Mouse (Mus musculus) heart, postnatal 0 days (tissue): ENCODE results near the gene Gatm.

Source experiments
- CTCF ChIP-seq: IDR thresholded peaks from 2 replicates; pipeline ENCODE4 v1.5.1; 2016; ENCODE audit warnings: antibody characterized with exemption, control low read depth, low read depth
- EP300 ChIP-seq: IDR thresholded peaks from 2 replicates; pipeline ENCODE4 v1.6.1; 2016; ENCODE audit warnings: antibody characterized with exemption, low read depth

GRCm38 (mm10) chr2:122591213-122591612 is 19.9 kb downstream of the Gatm start:
- TF ChIP-seq EP300 = no peak
- TF ChIP-seq CTCF = no peak
